Mouse (Mus musculus) cerebellum, adult 9-10 months (tissue): ENCODE results near the gene Ush2a.

Source experiments
- DNase-seq: peaks from one replicate; pipeline ENCODE4 v3.0.0; 2022

Gene Ush2a

DNA sequence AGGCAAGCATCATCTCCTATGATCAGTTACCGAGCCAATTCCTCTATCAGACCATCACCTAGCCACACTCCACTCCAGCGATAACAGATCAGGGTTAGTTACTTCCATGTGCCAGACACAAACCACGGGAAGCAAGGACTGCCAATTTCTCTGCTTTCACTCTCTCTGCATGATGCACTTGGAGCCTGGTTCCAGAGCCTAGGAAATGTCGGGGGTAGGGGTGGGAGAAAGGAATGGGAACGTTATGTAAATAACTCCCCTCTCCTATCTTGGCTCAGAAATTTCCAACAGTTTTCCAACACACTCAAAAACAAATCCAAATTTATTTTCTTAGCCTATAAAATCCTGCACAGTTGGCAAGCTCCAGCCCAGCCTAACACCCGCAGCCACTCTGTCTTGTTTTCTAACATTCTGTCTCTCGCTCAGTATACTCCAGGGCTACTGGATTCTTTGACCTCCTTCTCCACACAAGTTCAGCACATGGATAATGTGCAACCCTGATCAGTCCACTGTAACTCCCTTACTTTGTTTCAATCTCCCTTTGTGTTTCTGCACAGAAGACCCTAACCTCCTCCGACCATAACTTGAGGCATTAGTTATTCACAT is 515.8 kb downstream of the Ush2a start:
- DNase-seq: no peak

DNA sequence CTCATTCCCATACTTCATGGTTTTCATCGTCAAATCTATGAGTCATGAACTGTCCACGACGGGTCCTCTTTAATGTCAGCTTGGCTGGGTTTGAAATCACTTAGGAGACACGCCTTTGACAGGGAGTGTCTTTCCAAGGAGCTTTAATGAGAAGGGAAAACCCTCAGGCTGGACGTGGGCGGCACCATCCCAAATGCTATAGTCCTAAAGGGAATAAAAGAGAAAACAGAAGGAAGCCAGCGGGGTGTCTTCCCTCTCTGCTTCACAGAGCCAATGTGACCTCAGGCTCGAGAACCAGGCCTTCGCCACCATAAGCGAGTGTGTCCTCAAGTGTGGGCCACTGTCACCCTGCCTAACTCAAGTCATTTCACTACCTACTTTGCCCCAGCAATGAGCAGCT is 523.2 kb downstream of the Ush2a start:
- no peak for DNase-seq

DNA sequence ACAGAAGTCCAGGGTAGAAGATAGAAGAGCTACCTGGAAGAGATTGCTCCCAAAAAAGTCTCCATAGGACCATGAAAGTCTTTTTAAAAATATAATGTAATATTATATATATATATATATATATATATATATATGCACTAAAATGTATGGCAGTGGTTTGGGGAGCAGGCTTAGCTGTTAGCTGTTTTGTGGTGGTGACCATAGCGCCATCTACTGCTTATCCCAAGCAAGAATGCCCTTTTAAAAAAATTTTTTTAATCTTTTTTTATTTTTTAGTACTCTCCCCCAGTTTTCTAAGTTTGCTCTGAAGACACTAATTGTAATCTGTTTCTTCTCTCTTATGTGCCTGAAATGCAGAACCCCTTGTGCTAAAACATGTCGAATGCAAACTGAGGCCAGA is 543.2 kb downstream of the Ush2a start:
- DNase-seq: no peak

DNA sequence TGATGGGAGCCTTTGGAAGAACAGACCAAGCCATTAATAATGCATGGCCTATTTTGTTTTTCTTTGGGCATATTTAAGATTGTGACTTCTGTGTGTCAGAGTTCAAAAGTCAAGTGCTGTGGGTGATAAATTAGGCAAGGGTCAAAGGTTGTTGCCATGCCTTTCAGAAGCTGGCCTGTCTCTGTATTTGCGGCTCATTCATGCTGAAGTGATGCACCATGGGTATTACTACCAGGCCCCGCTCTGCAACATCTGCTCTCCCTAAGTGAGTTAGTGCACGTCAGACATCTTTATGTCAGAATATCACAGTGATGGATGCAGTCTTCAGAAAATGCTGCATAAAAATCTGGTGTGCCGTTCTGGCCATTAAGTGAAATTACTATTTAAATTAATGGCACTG is 544.0 kb downstream of the Ush2a start:
- DNase-seq: no peak

DNA sequence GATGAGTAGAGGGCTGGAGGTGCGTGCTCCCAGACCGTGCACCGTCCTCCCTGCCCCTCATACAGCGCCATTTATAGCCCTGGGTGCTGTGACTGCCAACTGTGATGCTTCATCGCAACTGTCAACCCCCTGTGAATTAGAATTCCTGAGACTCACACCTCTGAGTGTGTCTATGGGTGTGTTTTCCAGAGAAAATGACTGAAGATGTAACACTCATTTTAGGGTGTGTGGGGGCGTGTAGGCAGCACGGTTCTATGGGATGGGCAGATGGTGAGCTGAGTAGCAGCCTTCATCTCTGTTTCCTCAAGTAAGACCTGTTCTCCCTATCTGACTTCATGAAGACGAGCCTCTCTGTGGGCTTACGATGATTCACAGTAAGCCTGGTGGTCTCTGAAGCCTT is 548.8 kb downstream of the Ush2a start:
- no peak for DNase-seq

DNA sequence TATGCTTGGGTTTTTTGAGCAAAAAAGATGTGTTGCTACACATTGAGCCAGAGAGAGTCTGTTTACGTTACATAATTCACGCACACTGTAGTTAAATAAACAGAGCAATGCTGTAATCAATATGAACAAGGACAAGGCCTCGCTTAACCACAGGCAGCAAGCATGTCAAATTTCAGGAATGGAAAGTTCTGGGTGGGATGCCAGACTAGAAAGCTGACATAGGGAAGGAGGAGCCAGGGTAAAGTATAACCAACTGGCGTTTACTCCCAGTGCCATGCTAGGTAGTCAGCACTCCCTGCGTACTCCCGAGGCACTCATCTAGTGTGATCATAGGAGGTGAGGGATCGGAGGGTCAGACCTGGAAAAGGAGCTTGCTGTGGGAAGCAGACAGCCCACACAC is 553.2 kb downstream of the Ush2a start:
- no peak for DNase-seq

DNA sequence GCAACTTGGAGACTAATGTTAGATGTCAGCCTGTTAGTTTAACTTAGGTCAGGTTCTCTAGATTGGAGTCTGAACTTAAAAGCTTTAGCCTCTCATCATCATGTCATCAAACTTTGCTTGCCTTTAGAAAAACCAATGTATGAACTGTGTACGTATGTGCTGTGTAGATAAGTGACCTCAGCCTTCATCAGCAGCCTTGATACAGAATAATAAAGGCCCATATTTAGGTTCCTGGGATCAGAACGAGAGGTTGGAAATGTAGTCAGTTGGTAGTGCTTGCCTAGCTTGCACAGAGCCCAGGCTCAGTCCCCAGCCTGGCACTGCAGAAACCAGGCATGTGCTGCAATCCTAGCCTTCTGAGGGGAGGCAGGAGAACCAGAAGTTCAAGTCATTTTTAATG is 562.4 kb downstream of the Ush2a start:
- DNase-seq: no peak

DNA sequence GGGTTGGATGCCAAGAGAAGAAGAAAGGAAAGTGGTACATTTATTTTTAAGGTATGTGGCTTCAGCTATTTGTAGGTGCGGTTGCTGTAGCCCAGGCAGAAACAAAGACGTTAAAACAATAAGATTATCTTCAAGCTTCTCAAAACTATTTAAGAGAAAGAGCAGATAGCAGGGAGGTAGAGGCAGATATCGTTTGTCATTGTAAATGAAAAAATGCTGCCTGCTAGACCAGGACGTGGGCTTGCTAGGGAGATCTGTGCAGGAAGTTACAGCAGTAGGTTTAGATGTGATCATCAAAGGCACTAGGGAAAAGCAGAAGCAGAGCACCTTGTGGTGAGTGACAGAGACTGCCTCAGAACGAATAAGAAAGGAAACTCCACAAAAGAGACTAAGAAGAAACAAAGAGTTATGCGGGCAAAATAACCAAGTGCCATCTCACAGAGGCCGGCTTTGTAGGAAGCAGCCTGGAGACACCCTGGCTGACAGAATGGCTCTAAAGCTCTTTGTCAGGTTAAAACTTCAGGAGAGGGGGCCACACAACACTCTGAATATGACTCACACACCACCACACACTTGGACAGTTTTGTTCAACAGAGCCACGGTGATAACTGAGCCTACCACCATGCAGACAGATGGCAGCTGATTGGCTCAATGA is 563.2 kb downstream of the Ush2a start:
- DNase-seq: no peak

DNA sequence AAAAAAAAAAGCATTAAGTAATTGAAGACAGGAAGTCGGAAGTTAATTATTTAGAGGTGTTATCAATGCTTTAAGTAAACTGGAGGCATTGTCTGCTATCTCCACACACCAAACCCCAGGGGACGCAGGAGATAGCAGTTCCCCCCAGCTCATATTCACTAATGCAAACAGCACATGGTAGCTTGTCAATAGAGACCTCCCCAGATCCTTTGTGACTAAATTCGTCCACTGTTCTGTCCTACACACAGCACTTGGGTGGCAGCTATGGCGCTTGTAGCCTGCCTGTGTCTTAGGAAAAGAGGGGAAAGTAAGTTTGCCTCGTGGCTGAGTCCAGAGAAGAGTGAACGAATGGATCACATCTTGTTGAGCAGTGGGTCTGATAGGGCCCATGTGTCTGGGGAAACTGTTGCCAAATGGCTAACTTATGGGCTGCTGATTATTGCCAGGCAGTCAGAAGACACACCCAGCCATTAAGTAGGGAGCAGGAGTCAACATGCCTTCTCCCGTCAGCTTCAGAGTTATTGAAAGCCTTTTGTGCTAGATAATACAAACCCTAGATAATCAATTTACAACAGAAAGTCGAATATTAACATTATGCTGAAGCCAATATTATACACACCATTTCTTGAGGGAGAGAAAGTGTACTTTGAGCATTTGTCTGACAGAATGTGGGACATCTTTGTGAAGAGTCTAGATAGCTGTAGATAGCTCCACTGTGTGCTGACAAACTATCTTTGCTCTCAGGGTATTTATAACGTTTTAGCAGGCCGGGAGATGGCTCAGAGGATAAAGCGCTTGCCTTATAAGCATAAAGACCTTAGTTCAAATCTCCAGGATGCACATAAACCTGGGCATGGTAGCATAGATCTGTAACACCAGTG is 568.9 kb downstream of the Ush2a start:
- DNase-seq: no peak

DNA sequence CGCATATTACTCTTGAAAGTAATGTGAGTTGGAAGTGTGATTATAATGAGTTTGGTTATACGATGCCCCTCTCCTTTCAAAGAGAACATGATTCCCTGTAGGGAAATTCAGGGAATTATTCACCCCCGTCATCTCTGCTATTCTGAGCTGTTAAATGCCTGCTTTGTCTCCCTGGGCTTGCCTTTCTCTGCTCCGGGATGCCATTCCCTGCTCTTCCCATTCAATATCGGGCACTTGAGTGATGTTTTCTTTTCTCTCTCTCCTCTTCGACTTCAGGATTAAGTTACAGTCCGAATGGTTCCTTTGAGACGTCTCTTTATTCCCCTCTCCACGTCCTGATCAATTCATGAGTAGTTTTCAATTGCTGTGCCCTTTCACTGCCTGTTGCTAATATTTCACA is 572.1 kb downstream of the Ush2a start:
- DNase-seq: no peak

DNA sequence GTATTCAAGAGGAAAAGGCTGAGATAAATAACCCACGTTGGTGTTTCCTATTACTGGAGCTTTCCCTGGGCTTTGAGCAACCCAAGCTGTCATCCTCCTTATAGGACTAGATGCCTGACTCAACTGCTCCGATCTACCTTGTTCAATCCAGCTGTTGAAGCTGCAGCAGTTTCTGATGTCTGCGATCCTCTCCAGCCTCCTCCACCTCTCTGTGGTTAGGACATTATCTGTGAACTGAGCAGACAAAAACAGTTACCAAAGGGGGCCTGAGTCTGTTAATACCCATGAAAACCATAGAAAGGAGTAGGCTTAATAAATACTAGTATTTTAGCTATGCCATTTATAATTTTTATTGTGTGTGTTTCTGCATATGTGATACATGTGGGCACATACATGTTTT is 572.9 kb downstream of the Ush2a start:
- no peak for DNase-seq

DNA sequence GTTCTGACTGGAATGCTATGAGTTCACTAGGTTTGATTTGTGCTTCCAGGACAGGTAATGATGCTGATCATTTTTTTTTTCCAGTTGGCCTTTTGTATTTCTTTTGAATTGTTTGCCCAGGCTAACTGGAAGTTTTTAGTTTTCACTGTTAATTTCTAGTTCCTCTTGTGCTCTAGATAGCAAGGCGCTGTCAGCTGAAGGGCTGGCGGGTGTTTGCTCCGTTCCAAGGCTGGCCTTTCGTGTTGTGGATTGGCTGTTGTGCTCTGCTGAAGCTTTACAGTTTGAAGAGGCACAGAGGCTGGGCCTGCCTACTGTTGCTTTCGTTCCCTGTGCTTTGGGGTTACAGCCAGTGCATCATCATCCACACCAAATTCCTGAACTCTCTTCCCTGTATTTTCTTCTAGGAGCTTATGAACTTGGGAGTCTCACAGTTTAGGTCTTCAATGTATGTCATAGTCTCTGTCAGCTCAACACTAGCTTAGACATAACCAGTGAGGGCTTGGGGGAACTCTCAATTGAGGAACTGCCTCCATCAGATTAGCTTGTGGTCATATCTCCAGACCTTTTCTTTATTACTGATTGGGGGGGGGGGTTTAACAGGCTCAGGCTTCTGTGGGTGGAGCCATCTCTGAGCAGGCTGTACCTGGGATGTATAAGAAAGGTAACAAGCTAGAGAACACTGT is 575.9 kb downstream of the Ush2a start:
- DNase-seq: no peak

DNA sequence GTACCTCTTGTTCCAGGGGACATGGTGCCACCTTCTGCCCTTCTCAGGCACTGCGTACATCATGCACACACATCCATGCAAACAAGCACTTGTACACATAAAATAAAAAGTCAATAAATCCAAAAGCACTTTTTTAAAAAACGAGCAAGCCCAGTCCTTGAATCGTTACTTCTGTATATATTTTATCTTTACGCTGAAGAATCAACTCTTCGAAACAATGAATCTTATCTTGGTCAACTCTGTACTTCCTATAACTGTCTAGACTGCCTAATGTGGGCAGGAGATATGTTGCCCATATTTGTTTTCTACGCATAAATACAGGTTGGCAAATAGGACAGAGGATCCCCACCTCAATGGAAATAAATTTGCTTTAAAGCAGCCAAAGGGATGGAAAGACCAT is 585.4 kb downstream of the Ush2a start:
- no peak for DNase-seq

DNA sequence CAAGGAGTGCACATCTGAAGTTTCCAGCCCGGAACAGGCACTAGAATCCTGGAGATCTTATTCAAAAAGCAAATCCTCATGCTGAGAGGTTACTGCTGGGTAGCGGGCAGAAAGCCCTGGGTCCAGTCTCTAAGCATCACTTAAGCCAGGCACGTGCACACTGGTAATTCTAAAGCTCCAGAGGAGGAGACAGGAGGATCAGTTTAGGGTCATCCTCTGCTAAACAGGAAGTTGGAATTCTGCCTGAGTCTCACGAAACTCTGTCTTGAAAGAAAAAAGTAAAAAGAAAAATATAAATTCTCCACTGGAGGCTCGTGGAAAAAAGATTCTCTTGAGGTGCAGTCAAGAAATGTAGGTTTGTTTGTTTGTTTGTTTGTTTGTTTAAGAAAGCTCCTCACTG is 591.0 kb downstream of the Ush2a start:
- DNase-seq: no peak

DNA sequence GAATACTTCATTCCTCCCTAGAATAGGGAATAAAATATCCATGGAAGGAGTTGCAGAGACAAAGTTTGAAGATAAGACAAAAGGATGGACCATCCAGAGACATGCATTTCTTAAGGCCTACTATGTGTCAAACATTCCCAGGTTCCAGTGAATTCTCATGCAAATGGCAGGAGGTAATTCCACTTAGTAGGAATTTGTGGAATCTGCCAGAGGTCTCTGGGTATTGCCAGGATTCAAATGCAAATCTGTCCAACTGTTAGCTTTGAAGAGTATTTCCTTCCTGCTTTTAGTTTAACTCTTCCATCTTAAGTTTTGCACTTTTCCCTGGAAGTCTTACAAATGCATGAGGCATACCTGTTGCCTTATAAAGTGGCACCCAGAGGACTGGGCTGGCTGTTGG is 592.4 kb downstream of the Ush2a start:
- no peak for DNase-seq

DNA sequence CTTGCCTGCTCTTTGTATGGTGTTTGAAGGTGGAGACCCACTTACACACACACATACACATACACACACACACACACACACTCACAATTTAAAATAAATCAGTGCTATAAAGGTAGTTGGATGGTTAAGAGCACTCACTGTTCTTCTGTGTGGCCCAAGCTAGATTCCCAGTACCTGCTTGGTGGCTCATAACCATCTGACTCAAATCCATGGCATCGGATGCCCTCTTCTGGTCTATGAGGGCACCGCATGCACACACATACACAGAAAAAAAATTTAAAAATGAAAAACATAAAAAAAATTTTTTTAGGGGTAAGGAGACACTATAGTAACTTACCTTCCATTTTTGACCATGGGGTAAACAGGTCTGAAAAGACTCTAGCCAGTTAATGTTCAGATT is 593.2 kb downstream of the Ush2a start:
- DNase-seq: no peak

DNA sequence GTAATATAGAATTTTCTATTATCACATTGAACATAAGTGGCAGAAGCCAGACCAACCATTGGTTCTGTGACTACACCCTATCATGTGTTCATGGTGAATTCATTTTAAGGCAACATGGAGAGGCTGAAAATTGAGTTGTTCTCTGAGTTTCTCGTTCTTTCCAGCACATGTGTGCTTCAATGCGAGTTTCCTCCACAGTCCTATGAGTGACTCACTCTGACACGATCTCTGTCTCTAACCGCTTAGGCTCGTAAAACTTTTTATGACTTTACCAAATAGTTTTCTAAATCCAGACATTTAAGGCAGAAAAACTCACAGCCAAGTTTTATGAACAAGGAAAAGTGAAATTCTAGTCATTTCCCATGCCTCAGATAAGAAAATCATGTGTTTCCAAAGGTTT is 597.9 kb downstream of the Ush2a start:
- DNase-seq: no peak

DNA sequence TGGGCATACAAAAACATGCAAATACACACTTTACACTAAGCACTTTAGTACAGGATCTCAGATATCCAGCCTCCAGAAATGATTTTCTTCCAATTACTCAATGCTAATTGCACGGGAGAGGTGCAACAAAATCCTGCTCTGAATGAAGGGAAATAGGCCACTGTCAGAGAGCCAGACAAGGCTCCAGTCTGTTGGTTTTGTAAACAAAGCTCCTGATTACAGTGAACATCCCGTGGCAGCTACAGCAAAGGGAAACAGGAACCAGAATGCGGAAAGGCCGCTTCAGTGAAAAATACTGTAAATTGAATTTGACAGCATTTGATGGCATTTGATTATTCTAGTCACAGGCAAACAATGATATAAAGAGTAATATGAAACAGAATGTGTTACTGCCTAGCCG is 604.1 kb downstream of the Ush2a start:
- no peak for DNase-seq

DNA sequence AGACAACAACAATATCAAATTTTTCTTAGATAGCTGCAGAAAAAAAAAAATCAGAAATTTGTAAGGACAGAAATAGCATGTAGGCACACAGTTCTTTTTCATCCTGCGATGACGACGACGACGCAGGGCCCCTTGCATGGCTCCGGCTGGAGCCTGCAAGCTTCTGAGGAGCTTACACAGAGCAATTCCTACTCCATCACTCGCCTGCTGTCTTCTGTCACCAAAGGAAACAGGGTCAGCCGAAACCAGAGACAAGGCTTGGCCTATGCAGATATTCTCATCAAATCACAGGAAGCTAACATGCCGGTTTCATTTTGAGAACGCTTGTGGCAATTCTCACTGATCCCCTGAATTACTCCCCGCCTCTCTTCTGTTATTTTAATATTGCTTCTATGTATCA is 604.7 kb downstream of the Ush2a start:
- DNase-seq: no peak

DNA sequence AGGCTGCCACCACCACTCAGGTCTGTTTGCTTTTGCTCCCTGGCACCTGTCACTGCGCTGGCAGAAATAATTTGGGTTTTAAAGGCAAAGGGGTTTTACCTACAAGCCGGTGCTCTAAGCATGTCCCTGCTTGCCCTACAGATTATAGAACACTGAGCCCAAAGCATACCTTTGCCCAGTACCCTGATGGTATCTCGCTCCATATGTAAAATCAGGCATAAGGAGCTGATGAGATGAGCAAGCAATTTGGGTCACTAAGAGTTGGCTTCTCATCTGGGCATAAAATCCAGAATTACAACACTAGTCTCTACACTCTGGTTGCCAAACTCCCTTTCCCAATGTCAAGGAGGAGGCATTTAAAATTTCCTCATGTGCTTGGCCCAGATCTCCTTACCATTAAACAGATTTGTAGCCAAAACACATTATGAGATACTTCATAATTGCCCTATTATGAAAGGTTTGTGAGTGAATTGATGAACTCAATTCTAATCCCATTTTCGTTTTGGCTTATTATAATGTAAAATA is 616.8 kb downstream of the Ush2a start:
- DNase-seq: no peak

DNA sequence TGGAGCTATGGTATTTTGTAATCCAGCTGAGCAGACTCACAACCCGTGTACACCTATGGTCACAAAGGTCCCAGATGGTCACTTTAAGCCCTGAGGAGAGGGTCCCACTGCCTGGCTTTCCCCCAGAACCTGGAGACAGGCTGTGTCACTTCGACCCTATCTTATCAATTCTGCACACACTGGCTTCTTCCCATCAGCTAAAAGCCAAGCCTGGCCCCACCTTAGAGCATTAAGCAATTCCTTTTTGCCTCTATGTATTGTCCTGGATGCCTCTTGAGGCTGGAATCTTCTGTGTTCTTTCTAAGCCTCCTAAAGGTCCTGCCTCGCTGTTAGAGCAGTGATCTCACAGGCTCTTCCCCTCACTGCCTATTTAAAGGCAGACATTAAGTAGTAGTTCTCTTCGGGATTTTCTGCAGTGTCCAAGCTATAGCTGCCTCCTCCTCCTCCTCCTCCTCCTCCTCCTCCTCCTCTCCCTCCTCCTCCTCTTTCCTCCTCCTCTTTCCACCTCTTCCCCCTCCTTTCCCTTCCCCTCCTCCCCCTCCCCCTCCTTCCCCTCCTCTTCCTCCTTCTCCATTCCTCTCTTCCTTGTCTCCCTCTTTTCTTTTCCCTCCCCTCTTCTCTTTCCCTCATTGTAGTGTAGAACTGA is 635.2 kb downstream of the Ush2a start:
- no peak for DNase-seq

DNA sequence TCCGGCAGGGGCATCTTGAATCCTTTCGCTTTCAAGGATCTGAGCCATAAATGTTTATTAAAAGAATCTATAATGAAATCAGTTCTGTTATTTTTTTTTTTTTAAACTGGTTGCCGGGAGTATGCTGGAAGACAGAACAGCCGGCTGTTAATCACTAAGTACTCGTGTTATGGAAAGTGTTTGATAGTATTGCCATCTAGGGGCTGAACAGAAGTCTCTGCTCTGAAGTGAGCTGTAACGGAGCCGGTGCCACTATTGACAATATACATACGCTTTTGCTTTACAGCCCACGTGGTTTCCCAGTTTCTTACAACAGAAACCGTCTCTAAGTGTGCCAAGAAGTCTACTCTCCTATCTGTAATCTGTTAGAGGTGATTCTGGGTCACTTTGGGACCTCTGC is 642.3 kb downstream of the Ush2a start:
- no peak for DNase-seq

DNA sequence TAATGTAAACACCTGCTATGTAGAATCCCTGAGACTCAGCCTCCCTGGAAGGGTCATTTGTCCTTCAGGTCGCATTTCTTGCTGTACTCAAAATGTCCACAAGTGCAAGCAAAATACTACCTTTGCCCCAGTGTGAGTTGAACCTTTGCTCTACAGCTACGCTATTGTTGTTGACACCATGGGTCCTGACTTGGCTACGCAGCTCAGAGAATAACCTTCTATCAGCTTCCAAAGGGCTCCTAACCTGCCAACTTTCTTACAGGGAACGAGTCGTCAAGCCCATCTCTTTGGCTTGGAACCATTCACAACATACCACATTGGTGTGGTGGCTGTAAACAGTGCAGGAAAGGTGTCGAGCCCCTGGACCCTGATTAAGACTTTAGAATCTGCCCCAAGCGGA is 644.4 kb downstream of the Ush2a start:
- DNase-seq: no peak
